ENCODE assay signal across 9 mouse cellular contexts in the genomic region with DNA sequence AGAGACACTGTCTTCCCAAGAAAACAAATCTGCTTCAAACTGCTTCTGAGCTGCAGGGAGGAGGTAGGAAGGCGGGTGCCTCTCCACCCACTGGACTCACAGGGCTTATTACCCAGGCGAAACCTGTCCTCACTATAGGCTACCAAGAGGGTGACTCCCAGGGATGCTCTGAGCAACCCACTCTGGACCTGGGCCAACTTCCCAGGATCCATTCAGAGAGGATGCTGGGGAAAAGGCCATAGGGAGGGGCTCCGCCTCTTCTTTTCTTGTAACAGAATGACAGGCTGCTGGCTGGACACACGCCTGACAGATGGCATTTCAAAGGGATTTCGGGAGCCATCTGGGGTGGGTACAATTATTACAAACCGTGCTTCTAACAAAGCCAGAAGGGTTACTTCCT.
DNase-seq lines count a peak whose midpoint lies in the region; TF ChIP-seq lines count a peak whose summit lies in the region.
"Had no signal": no experiment of that assay in that cellular context is flagged by ENCODE, and none has a peak within 500 bp of the region (broad histone marks: within the 10 kb centered on the region; RNA-seq: fewer than 3 reads in every experiment).

No protein-coding gene starts in this region.

- peak; percentile 79 for DNase-seq in ZHBTc4 (ENCODE audit: low read depth, low spot score)
- peak; percentile 37 for DNase-seq in embryo, embryonic 9.5 days (ENCODE audit: extremely low spot score)
- peak; percentile 14 for DNase-seq in gastrocnemius, postnatal 25 days
- DNase-seq in left cerebral cortex, postnatal 10 days (ENCODE audit: extremely low spot score in 1 of 2, low spot score in 2 of 2), result peak; percentile 70 to 81
- DNase-seq in retina, postnatal 7 days (ENCODE audit: low read depth, low spot score), result peak; percentile 79
- no peak for DNase-seq in thymus, postnatal 0 days (ENCODE audit: low spot score)
- DNase-seq in thymus, postnatal 25 days, result no peak

- no peak for TF ChIP-seq CTCF in ES-Bruce4 (IDR thresholded peaks at IDR 0.05; ENCODE audit: low read depth, low read length)

- no peak overlapping the region for H3K4me3 ChIP-seq in ES-Bruce4 (ENCODE audit: low read depth, low read length)
- H3K4me3 ChIP-seq: limb, embryonic 12.5 days had no signal

- intact Hi-C loops in left cerebral cortex, postnatal 10 days (cut with DNase I), result no loop called here

- H3K27me3 ChIP-seq in ES-Bruce4 (ENCODE audit: control insufficient read depth, insufficient read depth, low read length, poor library complexity, severe bottlenecking), result no peaks in the 10 kb centered on the region
- H3K27me3 ChIP-seq: limb, embryonic 12.5 days had no signal

- H3K4me1 ChIP-seq in ES-Bruce4 (ENCODE audit: control insufficient read depth, insufficient read depth, low read length), result peaks cover 4% of the 10 kb centered on the region

- H3K9me3 ChIP-seq in ES-Bruce4 (replicated peaks; ENCODE audit: control insufficient read depth, insufficient read depth, low read length, poor library complexity, severe bottlenecking), result no peaks in the 10 kb centered on the region
- H3K9me3 ChIP-seq: limb, embryonic 12.5 days had no signal

- no peaks in the 10 kb centered on the region for H3K36me3 ChIP-seq in ES-Bruce4 (ENCODE audit: control insufficient read depth, insufficient read depth, low read length, poor library complexity, severe bottlenecking)
- H3K36me3 ChIP-seq: limb, embryonic 12.5 days had no signal

- no peak overlapping the region for H3K27ac ChIP-seq in ES-Bruce4 (ENCODE audit: insufficient read depth, low read length)
- H3K27ac ChIP-seq: limb, embryonic 12.5 days had no signal

- no peak overlapping the region for H3K9ac ChIP-seq in ES-Bruce4 (ENCODE audit: low read depth, poor library complexity, severe bottlenecking)
- H3K9ac ChIP-seq: limb, embryonic 12.5 days had no signal

- TF ChIP-seq EP300 in ES-Bruce4 (IDR thresholded peaks at IDR 0.05; ENCODE audit: insufficient read depth, low read depth, low read length), result peak; percentile 72; the same call in 1 of the 2 replicates

- no peak for TF ChIP-seq POLR2A in ES-Bruce4 (IDR thresholded peaks at IDR 0.05; ENCODE audit: insufficient read depth, low read length)

Comparison
In these comparisons a context has a peak if more than half of its experiments do, and no peak if none do; other contexts are left out.
1. DNase-seq: peak in ZHBTc4 (single experiment), embryo, embryonic 9.5 days (single experiment), gastrocnemius, postnatal 25 days (single experiment), left cerebral cortex, postnatal 10 days (2 of 2) and retina, postnatal 7 days (single experiment); none in thymus, postnatal 0 days (single experiment) and thymus, postnatal 25 days (single experiment).